Mouse (Mus musculus) lung, postnatal 36 days (tissue): ENCODE data around the gene Timp4.
"Not testable (repeated sequence)": the region's sequence is repeated elsewhere in the genome, so short reads cannot be mapped to it uniquely, and the experiment has no call there.

Experiments used
- DNase-seq: peaks from one replicate; pipeline ENCODE4 v3.0.0; 2022; ENCODE audit warnings: mixed read lengths

The Timp4 gene

GRCm38 (mm10) chr6:115251531-115251985 is 447 bp downstream of the Timp4 start:
- no peak for DNase-seq

- no peak for DNase-seq
These were observed 6.4 kb downstream of the Timp4 start for GRCm38 (mm10) chr6:115245500-115246058.

DNA sequence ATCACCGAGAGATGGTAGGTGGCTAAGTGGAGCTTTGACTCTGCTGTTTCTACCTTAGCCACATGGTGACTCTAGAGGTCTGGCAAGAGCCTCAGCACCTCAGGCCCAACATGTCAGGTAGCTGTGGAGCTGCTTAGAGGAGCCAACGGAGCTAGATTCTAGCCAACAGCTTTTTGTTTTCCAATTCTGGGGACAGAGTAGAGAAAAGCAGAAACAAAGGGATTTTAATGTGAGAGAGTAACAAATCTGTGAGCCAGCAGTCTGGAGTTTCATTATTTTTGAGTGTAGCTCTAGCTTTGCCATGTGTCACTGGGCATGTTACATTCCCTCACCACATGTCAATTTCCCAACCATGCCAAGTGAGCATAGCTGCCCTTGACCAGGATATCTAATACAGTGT is 7.8 kb downstream of the Timp4 start:
- DNase-seq, result no peak

- DNase-seq, result no peak
These were observed 10.1 kb downstream of the Timp4 start for GRCm38 (mm10) chr6:115241939-115242338.

GRCm38 (mm10) chr6:115241131-115241699 is 10.8 kb downstream of the Timp4 start:
- DNase-seq, result no peak

- not testable (repeated sequence) for DNase-seq
These were observed 11.6 kb downstream of the Timp4 start for GRCm38 (mm10) chr6:115240431-115240830.

GRCm38 (mm10) chr6:115239335-115239734 is 12.7 kb downstream of the Timp4 start:
- DNase-seq, result no peak

DNA sequence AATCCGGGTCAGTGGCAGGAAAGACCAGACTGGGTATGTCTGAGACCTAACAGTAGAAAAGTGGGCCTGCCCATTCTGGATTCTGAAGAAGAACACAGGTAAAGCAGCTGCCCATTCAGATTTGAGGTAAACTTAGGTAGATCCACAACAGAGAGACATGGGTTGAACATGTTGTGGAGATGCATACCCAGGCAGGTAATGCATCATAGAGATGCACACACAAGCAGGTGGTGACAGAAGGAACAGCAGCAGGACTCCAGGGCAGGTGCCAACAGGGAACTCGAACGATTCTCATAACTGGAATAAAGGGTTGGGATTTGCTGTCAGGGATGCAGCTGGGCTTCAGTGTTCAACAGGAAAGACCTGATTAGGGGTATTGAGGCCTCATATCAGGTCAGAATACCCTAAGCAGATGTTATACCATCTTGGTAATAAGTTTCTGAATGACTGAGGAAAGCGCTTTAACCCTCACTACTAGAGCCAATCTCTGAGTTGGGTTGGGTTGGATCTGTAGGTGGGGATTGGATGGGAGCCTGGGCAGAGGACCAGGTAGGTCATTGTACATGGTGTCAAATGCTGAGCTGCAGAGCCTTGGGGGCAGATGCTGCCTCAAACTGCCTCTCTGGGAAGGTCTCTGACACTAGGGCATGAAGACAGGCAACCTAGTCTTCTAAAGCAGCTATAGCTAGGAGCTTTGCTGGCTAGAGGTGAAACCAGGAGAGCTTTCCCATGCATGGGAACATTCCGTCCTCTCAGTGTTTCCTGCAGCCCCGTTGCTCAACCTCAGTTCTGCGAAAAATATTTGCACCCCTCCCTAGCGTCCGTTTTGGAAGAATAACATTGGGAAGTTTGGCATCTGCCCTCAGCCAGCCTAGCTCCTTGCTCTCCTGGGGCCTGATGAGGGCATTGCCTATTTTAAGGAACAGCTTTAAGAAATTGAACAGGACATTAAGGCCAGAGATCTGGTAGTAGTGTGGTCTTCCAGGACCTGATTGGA is 13.7 kb downstream of the Timp4 start:
- DNase-seq, result peak; percentile 44

DNA sequence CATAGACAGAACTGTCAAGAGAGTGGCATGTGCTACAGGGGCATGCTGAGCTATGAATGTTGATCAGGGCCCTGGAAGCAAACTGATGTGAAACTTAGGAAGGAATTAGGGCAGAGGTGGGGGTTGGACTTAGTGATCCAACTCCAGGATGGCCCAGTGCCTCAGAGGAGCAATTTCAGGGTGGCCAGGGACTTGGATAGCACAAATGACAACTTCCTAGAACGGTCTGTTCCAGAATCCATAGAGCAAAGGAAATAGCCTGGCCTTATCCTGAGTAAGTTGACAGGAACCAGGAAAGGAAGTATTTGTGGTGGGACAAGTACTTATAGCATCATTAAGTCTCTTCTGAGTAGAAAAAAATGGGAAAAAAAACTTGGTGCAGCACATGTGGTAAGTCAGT is 19.4 kb downstream of the Timp4 start:
- DNase-seq, result no peak

DNA sequence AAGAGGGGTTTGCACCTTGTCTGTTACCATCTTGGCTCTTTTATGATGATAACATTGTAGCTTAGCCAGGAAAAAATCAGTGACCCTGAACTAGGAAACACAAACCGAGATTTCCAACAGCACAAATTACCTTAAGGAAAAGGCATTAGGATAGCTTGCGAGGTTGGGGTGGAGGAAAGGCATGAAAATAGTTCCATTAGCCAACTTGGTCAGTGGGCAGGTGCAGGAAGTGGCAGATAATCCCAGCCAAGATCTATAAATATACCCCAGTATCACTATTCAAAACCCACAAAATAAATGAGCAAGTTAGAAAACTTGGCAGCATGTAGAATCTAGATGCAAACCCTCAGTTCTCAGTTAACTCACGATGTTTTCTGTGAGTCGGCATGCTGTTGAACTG is 20.2 kb downstream of the Timp4 start:
- no peak for DNase-seq

- DNase-seq, result no peak
These were observed 21.4 kb downstream of the Timp4 start for GRCm38 (mm10) chr6:115230557-115230956.

GRCm38 (mm10) chr6:115227529-115227928 is 24.5 kb downstream of the Timp4 start:
- DNase-seq, result peak; percentile 92

DNA sequence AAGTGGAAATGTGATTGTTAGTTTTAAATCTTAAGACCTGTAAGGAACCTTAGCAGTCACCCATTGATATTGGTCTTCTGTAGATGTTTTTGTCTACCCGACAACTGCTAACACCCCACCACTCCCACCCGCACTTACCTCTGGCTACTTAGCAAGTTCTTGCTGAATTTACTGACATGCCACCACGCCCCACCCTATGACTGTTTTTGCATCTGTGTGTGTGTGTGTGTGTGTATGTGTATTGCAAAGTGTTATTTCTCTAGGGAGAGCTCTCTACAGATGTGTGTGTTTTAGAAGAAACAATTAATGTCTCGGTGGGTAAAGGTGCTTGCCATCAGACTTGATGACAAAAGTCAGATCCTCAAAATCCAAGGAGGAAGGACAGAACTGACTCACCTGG is 25.0 kb downstream of the Timp4 start, which contains the start of gene Gm17482:
Gene Gm17482, plus strand, starts transcription at position 301 of the 400 bp plus-strand sequence.
- no peak for DNase-seq

- DNase-seq, result no peak
These were observed 26.5 kb downstream of the Timp4 start for GRCm38 (mm10) chr6:115225519-115225918.

DNA sequence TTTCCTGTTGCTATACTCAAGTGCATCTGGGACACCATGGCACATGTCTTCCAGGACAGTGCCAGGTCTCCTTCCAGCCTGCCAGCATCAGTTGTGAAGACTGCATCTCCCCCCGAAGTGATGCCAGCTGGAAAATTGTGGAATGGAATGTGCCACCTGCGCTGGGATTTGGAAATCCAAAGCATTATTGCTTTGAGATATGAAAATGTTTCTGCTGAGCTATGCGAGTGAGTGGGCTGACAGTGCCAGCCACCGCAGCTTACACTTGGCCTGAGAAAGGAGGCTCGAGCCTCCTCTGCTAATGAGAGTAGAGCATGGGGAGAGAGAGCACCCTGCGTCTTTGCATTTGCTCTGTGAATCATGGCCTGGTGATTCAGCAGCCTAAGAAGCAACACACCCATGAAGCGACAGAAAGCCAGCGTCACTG is 30.8 kb downstream of the Timp4 start:
- DNase-seq, result no peak

- DNase-seq, result no peak
These were observed 38.9 kb downstream of the Timp4 start for GRCm38 (mm10) chr6:115213129-115213528.

DNA sequence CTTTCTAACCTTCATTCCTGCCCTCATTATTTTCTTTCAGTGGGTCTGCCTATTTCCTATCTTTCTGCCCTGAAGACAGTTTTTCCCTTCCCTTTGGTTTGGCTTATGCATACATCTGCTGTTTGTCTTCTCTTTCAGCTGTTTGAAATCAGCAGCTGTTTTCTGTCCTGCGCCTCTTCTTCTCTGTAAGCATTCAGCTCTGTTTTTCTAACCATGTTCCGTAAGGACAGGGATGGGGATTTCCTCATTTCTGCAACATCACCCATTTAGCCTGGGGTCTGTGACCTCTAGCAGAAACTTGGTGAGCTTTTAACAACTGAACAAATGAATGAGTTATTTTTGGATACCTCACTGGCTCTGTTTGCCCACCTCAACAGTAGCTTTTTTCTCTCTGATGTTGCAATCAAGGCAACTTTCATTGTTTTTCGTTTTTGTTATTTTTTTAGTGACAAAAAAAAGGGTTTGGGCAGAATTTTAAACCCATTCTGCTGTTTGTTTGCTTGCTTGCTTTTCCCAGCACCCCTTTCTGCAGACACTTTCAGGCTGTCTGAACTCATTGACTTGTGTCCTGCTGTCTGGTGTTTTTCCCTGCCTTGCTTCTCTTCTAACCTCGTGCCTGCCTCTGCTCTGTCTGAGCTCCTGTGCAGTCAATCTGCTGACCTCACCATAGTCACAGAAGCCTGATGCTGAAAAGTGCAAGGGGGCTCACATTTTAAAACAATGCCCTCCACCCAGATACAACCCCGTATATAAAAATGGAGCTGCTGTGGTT is 39.7 kb downstream of the Timp4 start:
- peak; percentile 68 for DNase-seq

GRCm38 (mm10) chr6:115210820-115211219 is 41.2 kb downstream of the Timp4 start:
- no peak for DNase-seq

DNA sequence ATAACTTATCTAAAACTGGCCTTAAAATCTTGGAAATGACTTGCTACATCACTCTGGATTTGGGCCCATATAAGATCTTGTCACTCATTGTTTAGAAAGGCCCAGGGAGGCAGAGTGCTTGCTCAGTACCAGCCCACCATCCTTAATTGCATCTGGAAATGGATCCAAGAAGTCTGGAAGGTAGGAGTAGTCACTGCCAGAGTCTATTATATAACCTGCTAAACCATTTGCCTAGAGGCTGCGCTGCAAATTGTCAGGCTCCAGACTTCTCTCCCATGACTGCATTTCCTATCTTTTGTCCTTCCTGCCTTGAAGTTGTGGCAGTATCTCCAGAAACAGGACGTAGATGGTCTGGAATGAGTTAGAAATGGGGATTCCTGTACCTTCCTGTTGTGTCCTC is 41.8 kb downstream of the Timp4 start:
- no peak for DNase-seq

DNA sequence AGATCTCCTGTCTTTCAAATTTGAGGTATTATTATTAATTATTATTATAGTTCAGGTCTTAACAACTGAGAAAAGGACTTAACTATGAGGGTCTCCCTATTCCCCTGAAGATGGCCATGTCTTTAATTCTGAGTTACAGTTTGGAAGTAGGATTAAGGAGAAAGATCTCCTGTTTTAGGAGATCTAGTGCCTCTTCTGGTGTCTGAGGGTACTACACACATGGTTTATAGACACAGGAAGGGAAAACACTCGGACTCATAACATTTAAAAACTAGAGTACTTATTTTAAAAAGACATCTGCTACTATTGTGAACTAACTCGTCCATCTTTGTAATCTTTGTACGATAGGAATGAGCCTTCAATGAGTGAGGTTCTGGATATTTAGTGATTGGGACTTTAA is 49.0 kb downstream of the Timp4 start:
- DNase-seq, result no peak

GRCm38 (mm10) chr6:115200753-115201152 is 51.3 kb downstream of the Timp4 start:
- DNase-seq, result no peak
